Mouse (Mus musculus) T-helper 1 cell (primary cell): Measurements from ENCODE around the gene Lemd2.

Experiments
- in situ Hi-C: fragments of 300-600 bp; cut with MboI, MseI; formaldehyde crosslinking; loops from one replicate; pipeline ENCODE4 v1.15.1; 2025; ENCODE audit warnings: high pct_unique_total_duplicates

Lemd2 gene

DNA sequence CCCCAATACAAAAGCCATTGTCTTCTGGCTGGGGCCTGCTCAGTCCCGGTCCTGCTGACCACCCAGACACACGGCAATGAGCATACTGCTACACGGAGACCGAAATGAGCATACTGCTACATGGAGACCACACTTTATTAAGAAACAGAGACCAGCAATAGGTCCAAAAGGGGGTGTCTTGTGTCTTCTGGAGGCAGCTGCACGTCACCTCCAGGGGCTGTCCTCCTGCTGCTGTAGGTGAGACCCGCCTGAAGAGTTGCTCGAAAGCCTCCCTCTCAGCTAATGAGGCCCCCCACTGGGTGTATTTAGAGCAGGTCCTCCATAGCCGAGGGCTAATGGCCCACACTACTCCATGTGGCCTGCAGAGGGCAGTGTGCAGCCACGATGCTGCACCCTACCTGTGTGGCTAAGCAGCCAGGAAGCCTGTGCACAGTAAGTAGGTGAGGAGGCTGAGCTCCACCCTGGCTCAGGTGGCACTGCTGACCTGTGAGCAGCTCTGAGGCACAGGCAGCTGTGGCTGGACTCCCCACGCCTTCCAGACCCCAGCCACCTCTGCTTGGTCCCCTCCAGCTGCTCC is 14.5 kb downstream of the Lemd2 start:
- in situ Hi-C loops = no loop called here

DNA sequence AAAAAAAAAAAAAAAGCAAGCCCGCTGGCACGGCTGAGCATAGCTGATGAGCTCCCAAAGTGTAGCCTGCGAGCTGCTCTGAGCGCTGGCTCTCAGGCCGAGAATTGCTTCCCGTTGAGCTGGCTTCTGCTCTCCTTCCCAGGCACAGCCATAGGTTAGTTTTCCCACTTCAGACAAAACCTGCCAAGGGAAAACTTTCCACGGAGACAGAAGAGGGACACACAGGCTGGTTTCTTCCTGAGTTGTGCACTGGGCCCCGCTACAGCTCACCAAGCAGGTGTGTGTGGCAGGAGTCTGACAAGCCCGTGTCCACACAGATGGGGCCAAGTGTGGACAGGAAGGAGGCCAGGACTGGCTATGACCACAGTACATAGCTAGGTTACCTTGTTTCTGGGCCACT is 15.4 kb downstream of the Lemd2 start:
- in situ Hi-C loops = no loop called here

DNA sequence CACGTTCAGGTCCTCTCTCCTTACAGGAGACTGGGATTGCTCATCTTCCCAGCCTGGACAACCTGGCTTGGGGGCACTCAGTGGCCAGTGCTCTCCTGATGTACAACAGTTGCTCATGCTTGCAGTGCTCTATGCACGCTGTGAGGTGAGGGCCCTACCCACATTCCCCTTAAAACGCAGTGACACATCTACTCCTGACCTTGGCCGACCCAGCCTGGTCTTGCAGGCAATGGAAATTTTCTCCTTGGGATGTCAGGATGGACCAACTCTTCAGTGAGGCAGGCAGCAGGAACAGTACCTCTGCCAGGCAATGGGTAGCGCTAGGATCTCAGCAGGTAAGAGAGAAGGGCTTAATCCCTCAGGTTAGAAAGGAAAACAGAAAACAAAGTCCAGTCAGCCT is 17.2 kb downstream of the Lemd2 start:
- in situ Hi-C loops = no loop called here

DNA sequence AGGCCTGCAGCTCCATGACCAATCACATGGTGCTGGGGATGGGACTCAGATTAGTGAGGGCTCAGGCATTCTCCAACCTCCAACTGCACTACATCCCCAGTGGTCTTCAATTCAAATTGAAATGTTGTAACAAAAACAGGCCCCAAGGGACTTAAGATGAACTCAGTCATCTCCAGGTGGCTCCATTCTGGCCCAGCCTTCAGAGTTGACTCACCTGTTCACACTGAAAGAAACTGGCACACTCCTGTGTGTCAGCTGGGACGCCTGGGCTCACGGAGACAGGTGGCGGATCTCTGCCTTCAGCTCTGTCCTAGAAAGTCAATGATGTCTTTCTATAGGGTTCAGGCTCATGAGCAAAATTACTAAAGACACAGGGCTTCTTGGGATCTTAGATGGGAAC is 18.2 kb downstream of the Lemd2 start:
- in situ Hi-C loops = no loop called here

DNA sequence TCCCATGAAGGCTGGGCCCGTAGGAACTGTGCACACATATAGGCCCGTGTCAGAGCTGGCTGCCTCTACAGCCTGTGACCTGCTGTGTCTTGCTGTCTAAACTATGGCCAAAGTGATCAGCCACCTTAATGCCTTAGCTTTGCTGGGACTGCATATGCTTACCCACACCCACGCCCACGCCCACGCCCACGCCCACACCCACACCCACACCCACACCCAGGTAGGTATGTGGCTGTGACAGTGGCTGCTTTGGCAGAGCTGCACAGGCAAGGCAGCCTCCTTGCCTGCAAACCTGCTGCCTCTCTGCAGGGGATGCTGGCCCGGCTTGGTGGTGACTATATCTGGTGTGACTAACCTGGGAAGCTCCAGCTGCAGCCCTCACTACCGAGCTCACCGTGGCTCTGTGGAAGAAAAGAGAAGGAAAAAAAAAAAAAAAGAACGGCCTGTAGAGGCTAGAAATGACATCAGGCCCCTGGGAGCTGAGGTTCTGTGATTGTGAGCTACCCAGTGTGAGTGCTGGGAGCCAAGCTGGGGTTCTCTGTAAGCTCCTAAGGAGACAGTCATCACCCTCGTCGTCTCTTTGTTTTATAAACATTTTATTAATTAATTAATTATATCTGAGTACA is 20.5 kb downstream of the Lemd2 start:
- in situ Hi-C loops = no loop called here

DNA sequence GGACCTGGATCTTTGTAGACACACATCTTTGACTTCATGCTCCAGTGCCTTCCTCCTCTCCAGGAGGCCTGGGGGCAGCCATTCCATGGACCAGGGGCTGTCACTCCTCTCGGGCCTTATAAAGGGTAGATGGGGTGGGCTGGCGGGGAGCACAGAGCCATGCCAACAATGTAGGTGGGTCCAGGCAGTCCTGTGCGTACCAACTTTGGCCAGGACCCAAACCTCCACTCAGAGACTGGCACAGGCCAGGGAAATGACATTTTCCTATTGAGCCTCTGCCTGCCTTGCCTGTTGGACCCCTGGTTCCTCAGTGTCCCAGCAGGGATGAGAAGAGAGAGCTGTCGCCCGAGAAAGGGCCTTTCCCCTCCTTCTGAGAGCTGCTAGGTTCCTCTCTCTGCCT is 21.9 kb downstream of the Lemd2 start:
- in situ Hi-C loops = no loop called here

DNA sequence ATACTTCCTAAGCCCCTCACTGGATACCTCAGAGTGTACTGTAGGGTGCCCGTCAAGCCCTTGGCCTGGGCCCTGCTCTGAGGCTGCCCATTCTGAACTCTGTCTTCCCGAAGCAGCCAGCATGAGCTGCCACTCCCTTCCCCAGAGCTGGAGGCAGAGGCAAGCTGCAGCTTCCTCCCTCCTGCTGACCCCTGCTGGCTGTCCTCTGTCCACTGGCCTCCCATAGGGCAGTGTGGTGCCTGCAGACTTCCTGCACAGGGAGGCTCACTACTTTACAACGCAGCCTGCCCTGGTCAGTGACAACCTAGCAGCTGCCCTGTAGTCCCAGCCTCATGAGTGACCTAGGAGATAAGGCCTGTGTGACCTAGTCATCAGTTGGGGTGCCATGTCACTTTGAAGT is 22.6 kb downstream of the Lemd2 start:
- in situ Hi-C loops = no loop called here

DNA sequence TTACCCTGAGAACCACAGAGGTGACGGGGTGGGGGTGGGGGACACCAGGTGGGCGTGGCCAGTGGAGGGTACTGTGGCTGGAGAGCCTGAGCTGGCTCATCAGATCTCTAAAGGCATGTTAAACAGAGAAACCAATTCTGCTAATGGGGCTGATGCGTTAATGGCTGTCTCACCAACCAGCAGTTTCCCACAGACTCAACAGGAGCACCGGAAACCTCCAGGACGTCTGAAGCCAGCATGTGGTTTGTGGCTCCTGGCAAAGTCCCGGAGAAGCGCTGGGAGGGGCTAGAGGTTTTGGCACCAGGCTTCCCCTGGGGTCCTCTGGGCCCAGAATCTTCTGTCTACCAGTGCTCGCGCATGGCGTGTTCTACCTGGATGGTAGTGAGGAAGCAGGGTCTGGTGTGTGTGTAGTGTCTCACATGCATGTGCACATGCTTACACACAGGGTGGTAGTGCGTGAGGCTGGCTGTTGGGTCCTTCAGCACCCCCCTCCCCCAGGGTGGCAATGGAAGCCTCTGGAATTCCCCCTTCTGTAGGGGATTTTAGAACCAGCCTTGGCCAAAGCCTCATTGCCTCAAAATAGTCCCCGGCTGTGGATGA is 24.5 kb downstream of the Lemd2 start:
- in situ Hi-C loops = no loop called here

DNA sequence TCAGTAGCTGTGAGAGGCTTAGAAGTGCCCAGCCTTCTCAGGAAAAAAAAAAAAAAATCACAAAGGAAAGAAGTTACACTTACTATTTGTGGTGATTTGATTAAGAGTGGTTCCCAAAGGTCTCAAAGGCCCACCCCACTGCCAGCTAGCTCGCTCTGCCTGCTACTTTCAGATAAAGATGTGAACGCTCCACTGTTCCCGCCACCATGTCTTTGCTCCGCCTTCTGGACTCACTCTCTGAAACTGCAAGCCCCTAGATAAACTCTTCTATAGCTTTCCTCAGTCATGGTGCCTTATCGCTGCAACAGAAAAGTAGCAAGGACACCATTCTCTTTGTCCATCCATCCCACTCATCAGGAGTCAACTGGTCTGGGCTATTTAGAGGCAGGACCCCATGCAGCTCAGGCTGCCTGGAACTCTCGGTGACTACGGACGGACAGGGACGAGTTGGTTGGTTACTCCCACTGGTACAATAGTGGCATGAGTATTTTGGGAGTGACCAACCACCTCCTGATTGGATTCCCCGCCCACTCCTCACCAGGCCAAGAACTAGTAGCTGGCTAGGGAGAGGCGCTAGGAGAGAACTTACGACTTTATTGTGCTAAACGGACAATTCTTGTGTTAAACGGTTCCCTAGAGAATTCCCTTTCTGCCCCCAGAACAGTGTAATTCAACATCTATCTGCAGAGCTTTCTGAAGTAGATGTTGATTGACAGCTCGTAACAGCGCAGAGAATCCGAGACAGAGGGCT is 25.7 kb downstream of the Lemd2 start:
- in situ Hi-C loops = no loop called here

DNA sequence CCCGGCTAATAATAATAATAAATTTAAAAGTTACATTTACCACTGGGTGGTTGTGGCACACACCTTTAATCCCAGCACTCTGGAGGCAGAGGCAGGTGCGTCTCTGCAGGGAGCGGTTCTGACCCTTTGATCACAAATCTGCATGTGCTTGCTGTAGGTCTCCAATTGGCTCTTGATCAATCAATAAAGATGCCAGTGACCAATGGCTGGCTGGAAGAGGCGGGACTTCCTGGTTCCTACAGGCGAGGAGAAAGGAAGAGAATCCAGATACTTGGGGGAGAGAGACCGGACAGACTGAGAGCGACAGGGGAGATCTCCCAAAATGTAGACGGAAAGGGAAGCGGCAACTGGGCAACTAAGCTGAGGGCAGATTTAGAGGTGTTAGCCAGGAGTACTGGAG is 26.2 kb downstream of the Lemd2 start:
- in situ Hi-C loops = no loop called here

DNA sequence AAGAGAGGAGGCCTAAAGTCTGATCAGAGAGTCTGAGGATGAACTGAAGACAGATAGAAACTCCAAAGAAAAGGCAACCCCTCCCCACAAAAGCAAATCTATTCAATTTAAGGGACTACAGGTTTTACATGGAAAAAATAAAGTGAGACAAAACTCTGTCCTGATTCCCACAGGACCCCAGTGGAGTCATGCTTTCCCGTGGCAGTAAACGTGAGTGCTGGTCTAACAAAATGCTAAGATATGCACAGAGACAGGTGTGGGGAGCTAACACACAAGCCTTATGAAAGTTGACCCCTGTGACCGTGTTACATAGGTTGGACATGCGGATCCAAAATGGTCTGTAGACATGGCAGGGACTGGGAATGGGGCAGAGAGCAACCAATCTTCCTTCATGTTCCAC is 27.5 kb downstream of the Lemd2 start:
- in situ Hi-C loops = no loop called here

DNA sequence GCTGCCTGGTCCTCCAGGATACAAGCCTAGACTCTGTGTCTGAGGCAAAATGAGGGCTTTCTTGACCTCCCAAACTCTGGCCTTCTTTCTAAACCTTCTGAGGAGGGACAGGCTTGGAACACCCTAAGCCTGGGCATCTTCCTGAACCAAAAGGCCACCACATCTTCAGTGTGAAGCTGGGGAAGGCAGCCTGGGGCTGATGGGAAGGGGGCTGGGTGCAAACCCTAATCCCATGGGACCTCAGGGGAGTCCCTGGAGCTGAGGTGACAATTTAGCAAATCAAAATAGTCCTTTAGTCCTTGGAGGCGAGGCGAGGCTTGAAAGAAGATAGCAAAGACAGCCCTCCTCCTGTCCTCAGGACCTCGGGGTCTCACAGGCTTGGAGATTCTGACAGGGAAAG is 28.0 kb downstream of the Lemd2 start:
- in situ Hi-C loops = no loop called here

DNA sequence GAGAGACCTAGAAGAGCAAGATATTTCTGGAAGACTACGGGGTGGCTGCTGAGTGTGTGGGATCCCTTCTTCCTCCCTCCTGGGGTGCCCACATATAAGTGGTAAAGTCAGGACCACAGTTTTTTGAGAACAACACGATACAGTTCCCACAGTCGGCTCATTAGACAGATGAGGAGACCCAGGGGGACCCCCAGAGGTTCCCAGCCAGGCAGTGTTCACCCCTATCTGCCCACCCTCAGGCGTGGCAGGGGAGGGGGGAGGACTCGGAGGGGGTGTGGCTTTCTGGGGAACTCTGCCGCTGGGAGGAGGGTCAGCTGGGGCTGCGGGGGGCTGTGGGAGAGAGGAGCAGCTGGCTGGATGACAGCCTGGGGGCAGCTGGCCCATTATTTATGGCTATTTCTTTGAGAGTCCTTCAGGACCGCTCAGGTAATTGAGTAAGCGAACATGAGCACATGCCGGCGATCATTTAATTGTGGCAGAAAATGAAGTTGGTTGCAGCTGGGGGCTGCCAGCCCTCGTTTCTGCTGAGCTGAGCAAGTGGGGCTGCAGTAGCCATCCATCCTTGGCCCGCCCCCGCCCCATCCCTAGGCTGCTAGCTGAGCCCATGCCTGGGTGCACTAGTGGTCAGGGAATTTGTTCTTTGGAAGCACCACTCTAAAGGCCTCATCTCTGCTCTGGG is 28.9 kb downstream of the Lemd2 start:
- in situ Hi-C loops = no loop called here

DNA sequence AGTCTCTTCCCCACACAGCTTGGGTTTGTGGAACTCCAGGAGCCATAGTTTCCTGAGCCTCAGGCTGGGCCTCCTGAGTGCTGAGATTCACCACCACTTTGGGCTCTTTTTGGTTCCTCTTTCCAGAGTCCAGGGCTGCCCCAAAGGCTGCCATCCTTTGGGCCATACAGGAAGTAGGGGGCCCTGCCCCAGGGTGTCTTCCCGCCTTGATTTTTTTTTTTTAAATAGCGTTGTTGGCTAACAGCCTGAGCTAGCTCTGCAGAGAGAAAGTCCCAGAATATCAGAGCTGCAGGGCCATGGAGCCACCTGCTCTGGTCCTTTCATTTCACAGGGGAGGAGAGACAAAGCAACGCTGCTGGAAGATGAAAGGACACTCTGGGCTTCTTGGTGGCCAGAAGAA is 30.6 kb downstream of the Lemd2 start:
- in situ Hi-C loops = loop anchor here (25.0 kb wide), 1 partner anchor 339 kb away; the partner anchor contains the start of gene Grm4

DNA sequence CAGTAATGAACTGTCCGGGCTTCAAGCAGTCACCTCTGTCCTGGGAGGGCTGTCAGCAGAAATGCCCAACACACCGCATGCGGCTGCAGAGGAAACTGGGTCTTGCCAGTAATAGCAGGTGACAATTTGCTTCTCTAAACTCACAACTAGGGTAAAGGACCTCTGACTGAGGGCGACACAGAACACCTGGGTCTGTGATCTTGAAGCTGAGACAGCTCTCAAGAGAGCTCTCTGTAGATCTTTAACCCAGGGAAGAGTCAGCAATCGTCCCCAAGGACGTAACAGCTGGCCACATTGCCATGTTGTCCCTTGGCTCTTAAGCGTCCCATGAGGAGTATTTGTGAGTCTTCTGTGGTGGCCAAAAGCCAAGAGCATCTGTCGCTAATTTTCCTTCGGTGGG is 31.8 kb downstream of the Lemd2 start:
- in situ Hi-C loops = loop anchor here (25.0 kb wide), 1 partner anchor 340 kb away; the partner anchor contains the start of gene Grm4

DNA sequence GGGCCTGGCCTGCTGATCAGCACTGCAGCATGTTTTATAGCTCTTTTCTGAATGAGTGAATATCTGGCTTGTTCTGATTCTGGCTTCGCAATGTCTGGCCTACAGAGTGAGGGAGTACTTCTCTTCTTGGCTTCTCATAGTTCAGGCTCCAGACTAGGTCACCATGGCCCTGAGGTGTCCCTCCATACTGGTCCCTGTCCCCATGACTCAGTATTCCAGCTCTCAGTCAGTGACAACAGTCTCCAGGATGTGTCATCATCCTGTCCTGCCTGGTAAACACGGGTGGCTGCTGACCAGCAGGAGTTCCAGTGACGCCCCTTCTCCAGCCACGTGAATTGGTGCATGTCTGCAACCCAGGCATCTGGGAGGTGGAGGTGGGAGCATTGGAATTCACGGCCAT is 33.1 kb downstream of the Lemd2 start:
- in situ Hi-C loops = loop anchor here (25.0 kb wide), 1 partner anchor 341 kb away; the partner anchor contains the start of gene Grm4

DNA sequence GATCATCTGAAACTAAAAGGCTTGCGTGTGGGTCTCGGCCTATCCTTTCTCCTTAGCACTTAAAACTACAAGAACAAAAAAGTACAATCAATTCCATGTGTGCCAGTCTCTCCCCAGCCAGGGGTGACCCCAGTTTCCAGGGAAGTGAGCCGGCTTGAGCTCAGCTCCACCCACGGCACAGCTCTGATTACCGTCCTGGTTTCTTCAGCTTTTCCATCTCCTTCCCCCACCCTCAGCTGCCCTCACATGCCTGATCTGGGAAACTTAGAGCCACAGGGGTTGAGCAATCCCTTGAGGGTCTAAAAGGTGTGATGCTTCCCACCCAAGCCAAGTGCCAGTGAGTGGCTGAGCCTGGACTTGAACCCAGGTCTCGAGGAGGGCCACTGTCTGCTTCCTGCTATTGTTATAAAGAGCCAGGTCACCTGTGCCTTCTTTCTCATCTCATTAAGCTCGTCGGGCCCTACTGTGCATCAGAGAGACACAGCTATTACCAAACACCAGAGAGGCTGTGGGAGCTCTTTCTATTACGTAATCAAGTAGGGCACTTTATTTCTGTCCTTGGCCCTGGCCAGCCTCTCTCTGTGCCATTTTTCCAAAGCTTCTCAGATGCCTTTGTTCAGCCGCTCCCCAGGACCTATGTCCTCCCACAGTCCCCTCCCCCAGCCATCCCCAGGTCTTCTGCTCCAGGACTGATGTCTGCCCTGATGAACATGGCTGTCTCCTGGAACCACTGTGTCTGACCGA is 34.1 kb downstream of the Lemd2 start:
- in situ Hi-C loops = loop anchor here (25.0 kb wide), 1 partner anchor 342 kb away; the partner anchor contains the start of gene Grm4

DNA sequence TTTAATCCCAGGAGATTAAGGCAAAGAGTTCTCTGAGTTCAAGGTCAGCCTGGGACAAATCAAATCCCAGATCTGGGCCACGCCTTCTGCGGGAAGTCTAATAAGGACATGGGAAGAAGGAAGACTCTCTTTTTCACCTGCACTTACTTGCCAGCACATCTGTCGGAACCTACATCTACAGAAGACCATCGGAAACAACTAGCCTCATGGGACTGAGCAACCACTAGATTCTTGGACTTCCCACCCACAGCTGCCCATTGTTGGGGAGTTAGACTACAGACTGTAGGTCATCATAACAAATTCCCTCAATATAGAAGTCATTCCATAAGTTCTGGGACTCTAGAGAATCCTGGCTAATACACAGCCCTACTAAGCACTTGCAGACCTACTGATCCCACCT is 35.7 kb downstream of the Lemd2 start:
- in situ Hi-C loops = loop anchor here (25.0 kb wide), 1 partner anchor 344 kb away; the partner anchor contains the start of gene Grm4

DNA sequence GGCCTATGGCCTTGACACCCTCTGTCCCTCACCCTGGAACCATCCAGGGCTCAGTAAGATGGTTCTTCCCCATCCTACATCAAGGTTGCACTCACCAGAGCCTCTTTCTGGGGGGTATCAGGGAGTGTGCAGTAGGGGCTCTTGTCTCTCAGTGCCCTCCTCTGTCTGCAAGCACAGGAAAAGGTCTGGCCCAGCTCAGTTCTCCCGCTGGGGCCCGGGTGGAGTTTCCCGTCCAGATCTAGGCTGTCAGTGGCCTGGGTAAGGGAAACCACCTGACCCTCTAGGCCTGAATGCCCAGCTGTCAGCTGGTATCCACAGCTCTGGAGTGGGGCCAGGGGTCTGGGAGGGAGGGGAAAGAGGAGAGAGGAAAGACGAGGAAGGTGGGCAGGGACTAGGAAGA is 36.7 kb downstream of the Lemd2 start, which contains the start of gene Ip6k3:
Ip6k3 (minus strand) TSS at position 251 of the 400 bp plus-strand sequence.
- in situ Hi-C loops = loop anchor here (25.0 kb wide), 1 partner anchor 345 kb away; the partner anchor contains the start of gene Grm4

DNA sequence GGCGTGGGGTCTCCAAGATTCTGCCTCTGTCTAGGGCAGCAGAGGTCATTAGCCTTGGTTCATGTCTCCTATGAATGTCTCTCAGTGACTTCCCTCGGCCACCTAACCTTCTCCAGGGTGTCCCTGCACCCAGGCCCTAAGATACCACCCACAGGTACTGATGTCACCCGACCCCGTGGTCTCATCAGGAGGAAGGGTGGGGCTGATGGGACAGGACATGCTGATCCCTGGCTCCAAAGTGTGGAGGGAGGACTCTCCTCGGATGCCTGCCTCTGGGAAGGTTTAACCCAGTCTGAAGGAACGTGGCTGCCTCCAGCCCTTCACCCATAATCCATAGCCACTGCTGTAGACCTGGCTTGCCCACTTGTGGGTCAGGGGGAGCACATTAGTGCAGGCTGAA is 37.4 kb downstream of the Lemd2 start:
- in situ Hi-C loops = loop anchor here (25.0 kb wide), 1 partner anchor 345 kb away; the partner anchor contains the start of gene Grm4
